Mouse (Mus musculus): ENCODE measurements at regions not wholly inside any gene's neighbourhood (a gene's known extent, or its start where the extent isn't known, plus 50 kb on each side); places are given as distances from the start of the nearest gene placed in this dataset.
"Not testable (repeated sequence)": the region's sequence is repeated elsewhere in the genome, so short reads cannot be mapped to it uniquely, and the experiment has no call there.

- DNase-seq (ENCODE audit: low spot score); H3K36me3 ChIP-seq (ENCODE audit: control insufficient read depth, insufficient read depth, low read length): not testable (repeated sequence)
- no CpG with 5 or more reads among the region's 2 CpGs for WGBS
Measured at GRCm38 (mm10) chr14:53159012-53159411, 663.5 kb upstream of the Olfr1507 start.

GRCm38 (mm10) chr14:53134783-53135182 is 639.2 kb upstream of the Olfr1507 start:
- H3K27ac ChIP-seq (ENCODE audit: low read depth); DNase-seq (ENCODE audit: low spot score); H3K9ac ChIP-seq (ENCODE audit: low read length); ATAC-seq (replicated peaks; ENCODE audit: low FRiP score, low TSS enrichment, low read depth); H3K36me3 ChIP-seq (ENCODE audit: control insufficient read depth, insufficient read depth, low read length); H3K4me2 ChIP-seq (ENCODE audit: low read length); H3K9me3 ChIP-seq (ENCODE audit: control insufficient read depth, low read length); H3K4me1 ChIP-seq (replicated peaks; ENCODE audit: control insufficient read depth, insufficient read depth, low read length); H3K27me3 ChIP-seq (replicated peaks; ENCODE audit: control insufficient read depth, insufficient read depth, low read length); H3K4me3 ChIP-seq (ENCODE audit: low read depth, low read length): not testable (repeated sequence)

More at GRCm38 (mm10) chr14:53159012-53159411, 663.5 kb upstream of the Olfr1507 start:
- ATAC-seq (replicated peaks; ENCODE audit: low FRiP score, low TSS enrichment, low read depth); H3K9ac ChIP-seq (ENCODE audit: low read length); H3K4me1 ChIP-seq (replicated peaks; ENCODE audit: control insufficient read depth, insufficient read depth, low read length); H3K4me3 ChIP-seq (ENCODE audit: low read depth, low read length); H3K4me2 ChIP-seq (ENCODE audit: low read length); H3K27me3 ChIP-seq (replicated peaks; ENCODE audit: control insufficient read depth, insufficient read depth, low read length); H3K27ac ChIP-seq (ENCODE audit: low read depth); H3K9me3 ChIP-seq (ENCODE audit: control insufficient read depth, low read length): not testable (repeated sequence)

GRCm38 (mm10) chr14:53132390-53132789 is 636.8 kb upstream of the Olfr1507 start:
- WGBS, result 25% methylated on average over 6 of the region's 6 CpGs
- ATAC-seq (replicated peaks; ENCODE audit: low FRiP score, low TSS enrichment, low read depth); H3K9me3 ChIP-seq (ENCODE audit: control insufficient read depth, low read length); H3K9ac ChIP-seq (ENCODE audit: low read length); H3K36me3 ChIP-seq (ENCODE audit: control insufficient read depth, insufficient read depth, low read length); H3K4me1 ChIP-seq (replicated peaks; ENCODE audit: control insufficient read depth, insufficient read depth, low read length); H3K27ac ChIP-seq (ENCODE audit: low read depth); H3K27me3 ChIP-seq (replicated peaks; ENCODE audit: control insufficient read depth, insufficient read depth, low read length); H3K4me3 ChIP-seq (ENCODE audit: low read depth, low read length); H3K4me2 ChIP-seq (ENCODE audit: low read length): not testable (repeated sequence)
- peak; percentile 74 for DNase-seq (ENCODE audit: low spot score)

- WGBS, result 11% methylated on average over 2 of the region's 3 CpGs
Measured at GRCm38 (mm10) chr14:53121704-53122103, 626.2 kb upstream of the Olfr1507 start.

GRCm38 (mm10) chr14:53109732-53110131 is 614.2 kb upstream of the Olfr1507 start:
- H3K9ac ChIP-seq (ENCODE audit: low read length); H3K27ac ChIP-seq (ENCODE audit: low read depth); H3K27me3 ChIP-seq (replicated peaks; ENCODE audit: control insufficient read depth, insufficient read depth, low read length); ATAC-seq (replicated peaks; ENCODE audit: low FRiP score, low TSS enrichment, low read depth); H3K4me1 ChIP-seq (replicated peaks; ENCODE audit: control insufficient read depth, insufficient read depth, low read length); DNase-seq (ENCODE audit: low spot score); H3K36me3 ChIP-seq (ENCODE audit: control insufficient read depth, insufficient read depth, low read length); H3K9me3 ChIP-seq (ENCODE audit: control insufficient read depth, low read length); H3K4me2 ChIP-seq (ENCODE audit: low read length); H3K4me3 ChIP-seq (ENCODE audit: low read depth, low read length): not testable (repeated sequence)
- WGBS, result 69% methylated on average over 3 of the region's 3 CpGs

More at GRCm38 (mm10) chr14:53121704-53122103, 626.2 kb upstream of the Olfr1507 start:
- not testable (repeated sequence) for DNase-seq (ENCODE audit: low spot score); ATAC-seq (replicated peaks; ENCODE audit: low FRiP score, low TSS enrichment, low read depth); H3K4me1 ChIP-seq (replicated peaks; ENCODE audit: control insufficient read depth, insufficient read depth, low read length); H3K9me3 ChIP-seq (ENCODE audit: control insufficient read depth, low read length); H3K27ac ChIP-seq (ENCODE audit: low read depth); H3K4me3 ChIP-seq (ENCODE audit: low read depth, low read length); H3K27me3 ChIP-seq (replicated peaks; ENCODE audit: control insufficient read depth, insufficient read depth, low read length); H3K9ac ChIP-seq (ENCODE audit: low read length); H3K36me3 ChIP-seq (ENCODE audit: control insufficient read depth, insufficient read depth, low read length); H3K4me2 ChIP-seq (ENCODE audit: low read length)

- not testable (repeated sequence) for H3K9ac ChIP-seq (ENCODE audit: low read length); ATAC-seq (replicated peaks; ENCODE audit: low FRiP score, low TSS enrichment, low read depth); H3K4me1 ChIP-seq (replicated peaks; ENCODE audit: control insufficient read depth, insufficient read depth, low read length); H3K27ac ChIP-seq (ENCODE audit: low read depth); H3K9me3 ChIP-seq (ENCODE audit: control insufficient read depth, low read length); H3K27me3 ChIP-seq (replicated peaks; ENCODE audit: control insufficient read depth, insufficient read depth, low read length); H3K36me3 ChIP-seq (ENCODE audit: control insufficient read depth, insufficient read depth, low read length); H3K4me3 ChIP-seq (ENCODE audit: low read depth, low read length); H3K4me2 ChIP-seq (ENCODE audit: low read length)
- WGBS, result 20% methylated on average over 5 of the region's 5 CpGs
- peak; percentile 52 for DNase-seq (ENCODE audit: low spot score)
Measured at GRCm38 (mm10) chr14:53101362-53101761, 605.8 kb upstream of the Olfr1507 start.

- H3K4me3 ChIP-seq (ENCODE audit: low read depth, low read length); H3K4me2 ChIP-seq (ENCODE audit: low read length); H3K4me1 ChIP-seq (replicated peaks; ENCODE audit: control insufficient read depth, insufficient read depth, low read length); H3K9ac ChIP-seq (ENCODE audit: low read length); H3K27ac ChIP-seq (ENCODE audit: low read depth); H3K9me3 ChIP-seq (ENCODE audit: control insufficient read depth, low read length); H3K36me3 ChIP-seq (ENCODE audit: control insufficient read depth, insufficient read depth, low read length); H3K27me3 ChIP-seq (replicated peaks; ENCODE audit: control insufficient read depth, insufficient read depth, low read length); ATAC-seq (replicated peaks; ENCODE audit: low FRiP score, low TSS enrichment, low read depth); DNase-seq (ENCODE audit: low spot score): not testable (repeated sequence)
Measured at GRCm38 (mm10) chr14:53090921-53091320, 595.4 kb upstream of the Olfr1507 start.

- ATAC-seq (replicated peaks; ENCODE audit: low FRiP score, low TSS enrichment, low read depth); H3K36me3 ChIP-seq (ENCODE audit: control insufficient read depth, insufficient read depth, low read length); H3K9ac ChIP-seq (ENCODE audit: low read length); H3K4me1 ChIP-seq (replicated peaks; ENCODE audit: control insufficient read depth, insufficient read depth, low read length); H3K4me2 ChIP-seq (ENCODE audit: low read length); H3K27me3 ChIP-seq (replicated peaks; ENCODE audit: control insufficient read depth, insufficient read depth, low read length); H3K27ac ChIP-seq (ENCODE audit: low read depth); DNase-seq (ENCODE audit: low spot score); H3K4me3 ChIP-seq (ENCODE audit: low read depth, low read length); H3K9me3 ChIP-seq (ENCODE audit: control insufficient read depth, low read length): not testable (repeated sequence)
- WGBS, result 70% methylated on average over 4 of the region's 4 CpGs
Measured at GRCm38 (mm10) chr14:53081853-53082252, 586.3 kb upstream of the Olfr1507 start.

- H3K27ac ChIP-seq (ENCODE audit: low read depth); H3K4me3 ChIP-seq (ENCODE audit: low read depth, low read length); H3K27me3 ChIP-seq (replicated peaks; ENCODE audit: control insufficient read depth, insufficient read depth, low read length); ATAC-seq (replicated peaks; ENCODE audit: low FRiP score, low TSS enrichment, low read depth); H3K9me3 ChIP-seq (ENCODE audit: control insufficient read depth, low read length); H3K4me1 ChIP-seq (replicated peaks; ENCODE audit: control insufficient read depth, insufficient read depth, low read length); H3K9ac ChIP-seq (ENCODE audit: low read length); DNase-seq (ENCODE audit: low spot score); H3K36me3 ChIP-seq (ENCODE audit: control insufficient read depth, insufficient read depth, low read length); H3K4me2 ChIP-seq (ENCODE audit: low read length): not testable (repeated sequence)
- no CpG with 5 or more reads among the region's 2 CpGs for WGBS
Measured at GRCm38 (mm10) chr14:53081024-53081711, 585.6 kb upstream of the Olfr1507 start.

Measured in intestine, embryonic 14.5 days (tissue).